Mouse (Mus musculus) intestine, embryonic 14.5 days (tissue): ENCODE measurements at regions not wholly inside any gene's neighbourhood (a gene's known extent, or its start where the extent isn't known, plus 50 kb on each side); places are given as distances from the start of the nearest gene placed in this dataset.

Source experiments
- ATAC-seq: fragments of 200-750 bp; cut with Nextera tagmentation; replicated peaks from 2 replicates; pipeline ENCODE4 v1.8.0; 2017; ENCODE audit warnings: low read depth, moderate number of reproducible peaks, moderate TSS enrichment, moderate library complexity; ENCODE audit not compliant: low FRiP score, low TSS enrichment
- DNase-seq: peaks from one replicate; pipeline ENCODE4 v3.0.0-alpha.2; 2018; ENCODE audit warnings: low spot score
- H3K27ac ChIP-seq: fragments of 300-500 bp; sonication (generic); 2 replicates; pipeline ENCODE4 v1.5.1; 2014; ENCODE audit warnings: low read depth, mild to moderate bottlenecking, control low read depth
- H3K27me3 ChIP-seq: fragments of 300-500 bp; sonication (generic); replicated peaks from 2 replicates; pipeline ENCODE4 v1.6.1; 2014; ENCODE audit warnings: low read length, control low read depth; ENCODE audit not compliant: control insufficient read depth, insufficient read depth
- H3K36me3 ChIP-seq: fragments of 300-500 bp; sonication (generic); 2 replicates; pipeline ENCODE4 v1.6.1; 2014; ENCODE audit warnings: low read length, control low read depth; ENCODE audit not compliant: control insufficient read depth, insufficient read depth
- H3K4me1 ChIP-seq: fragments of 300-500 bp; sonication (generic); replicated peaks from 2 replicates; pipeline ENCODE4 v1.6.1; 2014; ENCODE audit warnings: low read length, control low read depth, mixed read lengths; ENCODE audit not compliant: control insufficient read depth, insufficient read depth
- H3K4me2 ChIP-seq: fragments of 300-500 bp; sonication (generic); 2 replicates; pipeline ENCODE4 v1.6.1; 2014; ENCODE audit warnings: low read length
- H3K4me3 ChIP-seq: fragments of 300-500 bp; sonication (generic); 2 replicates; pipeline ENCODE4 v1.5.1; 2014; ENCODE audit warnings: low read depth, low read length, control low read depth, mixed read lengths
- H3K9ac ChIP-seq: fragments of 300-500 bp; sonication (generic); 2 replicates; pipeline ENCODE4 v1.6.1; 2014; ENCODE audit warnings: mild to moderate bottlenecking, low read length
- H3K9me3 ChIP-seq: fragments of 300-500 bp; sonication (generic); 2 replicates; pipeline ENCODE4 v1.6.1; 2016; ENCODE audit warnings: low read length, control low read depth; ENCODE audit not compliant: control insufficient read depth
- WGBS: fragments of 180-500 bp; shearing (Covaris S2); extraction: QIAGEN DNeasy Blood & Tissue Kit; methylation state at CpG from one replicate; pipeline ENCODE4 v1.1.7; 2014; 5-methylcytosine and 5-hydroxymethylcytosine counted together

- Histone ChIP-seq H3K4me3 (no peak overlapping the region), H3K27me3 (no peaks in the 10 kb centered on the region)
- DNase-seq: no peak
These were observed 313.2 kb downstream of the Rnf144b start for GRCm38 (mm10) chr13:47435631-47436030.

GRCm38 (mm10) chr13:47444876-47445275 is 322.4 kb downstream of the Rnf144b start:
- no peak for DNase-seq
- H3K36me3 ChIP-seq: no peaks in the 10 kb centered on the region
- no peaks in the 10 kb centered on the region for H3K9me3 ChIP-seq
- no peak for ATAC-seq
- H3K27ac ChIP-seq: no peak overlapping the region
- no peaks in the 10 kb centered on the region for H3K4me1 ChIP-seq
- H3K9ac ChIP-seq: no peak overlapping the region
- 82% methylated on average over 3 of the region's 3 CpGs for WGBS
- H3K27me3 ChIP-seq: no peaks in the 10 kb centered on the region
- no peak overlapping the region for H3K4me2 ChIP-seq
- H3K4me3 ChIP-seq: no peak overlapping the region

More at GRCm38 (mm10) chr13:47435631-47436030, 313.2 kb downstream of the Rnf144b start:
- Histone ChIP-seq H3K9me3 (no peaks in the 10 kb centered on the region), H3K4me1 (no peaks in the 10 kb centered on the region), H3K36me3 (no peaks in the 10 kb centered on the region), H3K9ac (no peak overlapping the region), H3K4me2 (no peak overlapping the region), H3K27ac (no peak overlapping the region)
- no peak for ATAC-seq
- 83% methylated on average over 7 of the region's 7 CpGs for WGBS

DNA sequence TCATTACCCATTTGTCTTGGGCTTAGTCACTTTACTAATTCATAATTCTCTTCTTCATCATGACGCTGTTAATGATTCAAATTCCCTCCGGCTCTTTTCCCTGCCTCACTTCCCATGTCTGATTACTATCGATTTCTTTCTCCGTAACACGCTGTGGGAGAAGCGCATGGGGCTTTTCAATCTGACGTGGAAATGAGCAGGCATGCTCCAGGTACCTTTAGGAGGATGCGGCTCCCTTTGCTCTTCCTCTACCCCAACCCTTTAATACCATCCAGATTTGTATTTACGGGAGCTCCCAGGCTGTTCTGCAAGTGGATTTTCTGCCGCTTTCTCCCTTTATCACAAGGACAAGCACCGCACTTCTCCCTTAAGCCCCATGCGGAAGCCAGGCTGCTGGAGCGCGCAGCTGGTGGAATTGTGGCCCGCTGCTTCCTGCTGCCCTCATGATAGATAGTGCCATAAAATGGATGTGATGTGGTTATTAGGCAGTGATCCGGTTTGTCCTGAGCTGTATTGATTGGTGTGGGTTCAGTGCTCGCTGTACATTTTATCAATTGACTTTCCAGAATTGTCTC is 329.8 kb downstream of the Rnf144b start:
- Histone ChIP-seq H3K9me3 (no peaks in the 10 kb centered on the region), H3K4me2 (no peak overlapping the region), H3K36me3 (no peaks in the 10 kb centered on the region), H3K4me1 (no peaks in the 10 kb centered on the region), H3K9ac (no peak overlapping the region), H3K27me3 (no peaks in the 10 kb centered on the region), H3K4me3 (no peak overlapping the region), H3K27ac (no peak overlapping the region)
- WGBS: 66% methylated on average over 17 of the region's 17 CpGs
- ATAC-seq (no peak), DNase-seq (no peak)

- WGBS: 89% methylated on average over 8 of the region's 8 CpGs
These were observed 339.7 kb downstream of the Rnf144b start for GRCm38 (mm10) chr13:47462148-47462547.

GRCm38 (mm10) chr13:47471543-47472213 is 349.2 kb downstream of the Rnf144b start:
- H3K4me3 ChIP-seq: no peak overlapping the region
- ATAC-seq: no peak
- no peak for DNase-seq
- 62% methylated on average over 14 of the region's 14 CpGs for WGBS
- no peak overlapping the region for H3K4me2 ChIP-seq
- no peaks in the 10 kb centered on the region for H3K36me3 ChIP-seq
- H3K4me1 ChIP-seq: no peaks in the 10 kb centered on the region
- H3K9me3 ChIP-seq: no peaks in the 10 kb centered on the region
- H3K9ac ChIP-seq: no peak overlapping the region
- H3K27ac ChIP-seq: no peak overlapping the region
- H3K27me3 ChIP-seq: no peaks in the 10 kb centered on the region

More at GRCm38 (mm10) chr13:47462148-47462547, 339.7 kb downstream of the Rnf144b start:
- Histone ChIP-seq H3K9ac (no peak overlapping the region), H3K36me3 (no peaks in the 10 kb centered on the region), H3K4me3 (no peak overlapping the region), H3K9me3 (no peaks in the 10 kb centered on the region), H3K27me3 (no peaks in the 10 kb centered on the region), H3K27ac (no peak overlapping the region), H3K4me1 (no peaks in the 10 kb centered on the region), H3K4me2 (no peak overlapping the region)
- DNase-seq (no peak), ATAC-seq (no peak)

DNA sequence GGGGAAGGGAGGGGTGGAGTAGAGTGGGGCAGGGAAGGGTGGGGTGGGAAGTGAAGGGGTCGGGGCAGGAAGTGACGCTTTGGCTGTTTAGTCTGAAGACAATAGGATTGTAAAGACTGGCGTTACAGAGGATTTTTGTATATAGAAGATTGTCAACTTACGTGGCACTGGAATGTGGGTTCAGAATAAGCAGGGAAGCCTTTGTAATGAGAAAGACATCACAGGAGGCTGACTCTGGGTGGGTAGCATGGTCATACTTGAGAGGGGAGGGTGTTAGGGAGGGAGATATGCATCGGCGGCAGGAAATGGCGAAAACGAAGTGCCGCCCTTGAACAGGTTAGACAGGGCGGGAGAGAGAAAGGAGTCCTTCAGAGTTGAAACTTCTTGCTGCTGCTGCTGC is 357.7 kb downstream of the Rnf144b start:
- Histone ChIP-seq H3K4me1 (no peaks in the 10 kb centered on the region), H3K36me3 (no peaks in the 10 kb centered on the region), H3K9ac (no peak overlapping the region), H3K27ac (no peak overlapping the region), H3K27me3 (no peaks in the 10 kb centered on the region), H3K4me2 (no peak overlapping the region), H3K9me3 (no peaks in the 10 kb centered on the region), H3K4me3 (no peak overlapping the region)
- no peak for ATAC-seq
- no peak for DNase-seq
- 60% methylated on average over 10 of the region's 10 CpGs for WGBS

- Histone ChIP-seq H3K27ac (no peak overlapping the region), H3K36me3 (no peaks in the 10 kb centered on the region), H3K9me3 (no peaks in the 10 kb centered on the region), H3K9ac (no peak overlapping the region), H3K27me3 (no peaks in the 10 kb centered on the region), H3K4me1 (no peaks in the 10 kb centered on the region), H3K4me3 (no peak overlapping the region), H3K4me2 (no peak overlapping the region)
- no peak for ATAC-seq
- DNase-seq: no peak
- WGBS: 84% methylated on average over 2 of the region's 2 CpGs
These were observed 362.4 kb downstream of the Rnf144b start for GRCm38 (mm10) chr13:47484819-47485218.

- Histone ChIP-seq H3K36me3 (no peaks in the 10 kb centered on the region), H3K9ac (no peak overlapping the region), H3K4me1 (no peaks in the 10 kb centered on the region), H3K27me3 (no peaks in the 10 kb centered on the region), H3K27ac (no peak overlapping the region), H3K4me2 (no peak overlapping the region), H3K4me3 (no peak overlapping the region), H3K9me3 (no peaks in the 10 kb centered on the region)
- no peak for DNase-seq
- ATAC-seq: no peak
These were observed 363.7 kb downstream of the Rnf144b start for GRCm38 (mm10) chr13:47486111-47486510.

- H3K4me3 ChIP-seq: no peak overlapping the region
- no peak overlapping the region for H3K9ac ChIP-seq
- no peak overlapping the region for H3K27ac ChIP-seq
- no peaks in the 10 kb centered on the region for H3K36me3 ChIP-seq
- H3K4me2 ChIP-seq: no peak overlapping the region
- no peaks in the 10 kb centered on the region for H3K9me3 ChIP-seq
- H3K4me1 ChIP-seq: no peaks in the 10 kb centered on the region
- WGBS: 74% methylated on average over 3 of the region's 3 CpGs
- DNase-seq: no peak
- no peak for ATAC-seq
- H3K27me3 ChIP-seq: no peaks in the 10 kb centered on the region
These were observed 364.2 kb downstream of the Rnf144b start for GRCm38 (mm10) chr13:47486658-47487057.
